Mouse (Mus musculus): ENCODE data around the gene Htatip2. TPM values are rescaled to one million over a fixed set of nuclear protein-coding genes. Genes with fewer than 3 reads are reported as not detected.

The Htatip2 gene
- polyA plus RNA-seq, 1 experiment, result 30.4 TPM

DNA sequence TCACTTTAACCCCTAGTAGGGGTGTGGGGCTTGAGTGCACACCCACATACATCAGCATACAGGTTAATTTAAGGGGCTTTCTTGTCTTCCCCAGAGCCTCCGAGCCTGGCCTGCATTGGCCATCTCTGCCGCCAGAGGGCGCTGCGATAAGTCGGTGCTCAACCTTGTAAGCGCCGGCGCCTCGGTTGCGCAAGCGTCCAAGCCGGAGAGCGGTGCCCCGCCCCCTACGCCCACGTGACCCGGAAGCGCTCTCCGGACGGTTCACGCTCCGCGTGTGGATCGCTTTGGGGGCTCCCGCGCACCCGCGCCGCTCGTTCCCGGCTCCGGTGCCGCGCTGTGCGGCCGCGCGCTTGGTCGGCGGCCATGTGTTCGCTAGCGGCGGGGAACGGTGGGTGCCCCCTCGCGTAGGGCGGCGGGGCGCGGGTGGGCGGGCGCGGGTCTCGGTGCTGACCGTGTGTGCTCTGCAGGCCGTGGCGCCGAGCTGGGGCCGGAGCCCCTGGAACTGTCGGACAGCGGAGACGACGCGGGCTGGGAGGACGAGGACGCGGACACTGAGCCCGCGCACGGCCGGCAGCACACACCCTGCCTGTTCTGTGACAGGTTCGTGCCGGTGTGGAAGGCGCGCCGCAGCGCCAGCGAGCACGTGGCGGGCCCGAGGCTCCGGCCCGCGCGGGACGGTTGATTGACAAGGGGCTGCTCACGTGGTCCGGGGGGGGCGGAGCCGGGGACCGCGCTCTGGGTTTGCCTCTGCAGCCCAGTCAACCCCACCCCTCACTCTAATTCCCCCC lies 19.4 kb downstream of the Htatip2 start, which contains the start of gene Prmt3:
Gene Prmt3, plus strand, starts transcription at position 233 of the 788 bp plus-strand sequence.
- Histone ChIP-seq H3K27ac (ENCODE audit: control insufficient read depth, insufficient read depth, low read depth, low read length, poor library complexity) (peak within 1 kb of the TSS; percentile 70), H3K4me1 (ENCODE audit: control insufficient read depth, insufficient read depth, low read length) (no peaks in the 10 kb centered on the region; the same call in none of the 2 replicates), H3K4me3 (replicated peaks; ENCODE audit: control insufficient read depth, low read depth, low read length) (peak within 1 kb of the TSS; percentile 89)
- under 1% methylated on average over 92 of the region's 92 CpGs for WGBS
- TF ChIP-seq POLR2A (IDR thresholded peaks at IDR 0.05; ENCODE audit: borderline replicate concordance, control insufficient read depth, low read depth, low read length) (no peak), CTCF (IDR thresholded peaks at IDR 0.05; ENCODE audit: control insufficient read depth, insufficient read depth, low read length) (peak; percentile 90)

DNA sequence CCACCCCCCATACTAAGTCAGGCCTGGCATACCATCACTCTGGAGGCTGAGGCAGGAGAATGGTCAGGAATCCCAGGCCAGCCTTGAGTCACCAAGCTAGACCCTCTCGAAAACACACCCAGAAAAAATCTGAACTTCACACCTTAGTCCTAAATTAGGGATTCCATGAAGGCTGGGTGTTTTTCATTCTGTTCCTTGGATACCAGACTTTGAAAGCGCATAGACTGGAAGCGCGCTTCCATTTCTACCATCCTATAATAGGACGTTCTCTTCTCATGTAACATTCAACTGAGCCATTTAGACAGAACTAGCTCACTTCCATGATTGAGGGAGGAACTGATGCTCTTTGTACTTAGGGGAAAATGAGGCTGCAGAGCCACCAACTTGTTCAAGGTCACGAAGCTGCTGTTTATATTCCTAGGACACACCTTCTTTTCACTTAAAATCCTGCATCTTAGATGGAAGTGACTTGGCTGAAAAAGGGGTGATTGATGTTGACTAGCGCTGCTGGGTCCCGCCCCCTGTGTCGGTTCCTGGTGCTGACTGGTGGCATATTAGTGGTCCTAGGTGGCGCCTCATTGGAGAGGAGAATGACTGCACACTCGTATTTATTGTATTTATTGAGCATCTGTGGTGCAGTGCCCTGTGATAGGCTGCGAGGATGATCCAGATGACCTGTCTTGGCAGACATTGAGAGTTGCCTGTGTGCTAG lies 20.1 kb downstream of the Htatip2 start:
- no peak overlapping the region for H3K27ac ChIP-seq (ENCODE audit: control insufficient read depth, insufficient read depth, low read depth, low read length, poor library complexity)
- H3K4me1 ChIP-seq (ENCODE audit: control insufficient read depth, insufficient read depth, low read length), result no peaks in the 10 kb centered on the region; the same call in none of the 2 replicates
- TF ChIP-seq CTCF (IDR thresholded peaks at IDR 0.05; ENCODE audit: control insufficient read depth, insufficient read depth, low read length) (no peak), POLR2A (IDR thresholded peaks at IDR 0.05; ENCODE audit: borderline replicate concordance, control insufficient read depth, low read depth, low read length) (no peak)
- peak overlapping the region; percentile 89 for H3K4me3 ChIP-seq (replicated peaks; ENCODE audit: control insufficient read depth, low read depth, low read length)
- 38% methylated on average over 12 of the region's 12 CpGs for WGBS

- WGBS, result 85% methylated on average over 2 of the region's 2 CpGs
- Histone ChIP-seq H3K4me1 (ENCODE audit: control insufficient read depth, insufficient read depth, low read length) (no peaks in the 10 kb centered on the region; the same call in none of the 2 replicates), H3K27ac (ENCODE audit: control insufficient read depth, insufficient read depth, low read depth, low read length, poor library complexity) (peak overlapping the region; percentile 41; the same call in 1 of the 2 replicates), H3K4me3 (replicated peaks; ENCODE audit: control insufficient read depth, low read depth, low read length) (no peak overlapping the region)
- TF ChIP-seq CTCF (IDR thresholded peaks at IDR 0.05; ENCODE audit: control insufficient read depth, insufficient read depth, low read length) (no peak), POLR2A (IDR thresholded peaks at IDR 0.05; ENCODE audit: borderline replicate concordance, control insufficient read depth, low read depth, low read length) (no peak)
Observed at GRCm38 (mm10) chr7:49783017-49783416, 24.1 kb downstream of the Htatip2 start.

- Histone ChIP-seq H3K27ac (ENCODE audit: control insufficient read depth, insufficient read depth, low read depth, low read length, poor library complexity) (no peak overlapping the region), H3K4me1 (ENCODE audit: control insufficient read depth, insufficient read depth, low read length) (no peaks in the 10 kb centered on the region; the same call in 1 of the 2 replicates), H3K4me3 (replicated peaks; ENCODE audit: control insufficient read depth, low read depth, low read length) (no peak overlapping the region)
- TF ChIP-seq CTCF (IDR thresholded peaks at IDR 0.05; ENCODE audit: control insufficient read depth, insufficient read depth, low read length), result no peak
- TF ChIP-seq POLR2A (IDR thresholded peaks at IDR 0.05; ENCODE audit: borderline replicate concordance, control insufficient read depth, low read depth, low read length), result no peak
- WGBS, result 88% methylated on average over 7 of the region's 7 CpGs
Observed at GRCm38 (mm10) chr7:49785141-49785540, 26.2 kb downstream of the Htatip2 start.

GRCm38 (mm10) chr7:49786618-49787382 lies 27.9 kb downstream of the Htatip2 start:
- peak; percentile 58 for TF ChIP-seq CTCF (IDR thresholded peaks at IDR 0.05; ENCODE audit: control insufficient read depth, insufficient read depth, low read length)
- TF ChIP-seq POLR2A (IDR thresholded peaks at IDR 0.05; ENCODE audit: borderline replicate concordance, control insufficient read depth, low read depth, low read length), result no peak
- WGBS, result 61% methylated on average over 12 of the region's 12 CpGs
- no peak overlapping the region for H3K4me3 ChIP-seq (replicated peaks; ENCODE audit: control insufficient read depth, low read depth, low read length)

GRCm38 (mm10) chr7:49787383-49787645 lies 28.4 kb downstream of the Htatip2 start:
- 88% methylated on average over 3 of the region's 3 CpGs for WGBS
- no peaks in the 10 kb centered on the region; the same call in 1 of the 2 replicates for H3K4me1 ChIP-seq (ENCODE audit: control insufficient read depth, insufficient read depth, low read length)
- H3K4me3 ChIP-seq (replicated peaks; ENCODE audit: control insufficient read depth, low read depth, low read length), result no peak overlapping the region
- TF ChIP-seq CTCF (IDR thresholded peaks at IDR 0.05; ENCODE audit: control insufficient read depth, insufficient read depth, low read length), result no peak
- TF ChIP-seq POLR2A (IDR thresholded peaks at IDR 0.05; ENCODE audit: borderline replicate concordance, control insufficient read depth, low read depth, low read length), result no peak
- no peak overlapping the region for H3K27ac ChIP-seq (ENCODE audit: control insufficient read depth, insufficient read depth, low read depth, low read length, poor library complexity)

More at GRCm38 (mm10) chr7:49786618-49787382, 27.9 kb downstream of the Htatip2 start:
- Histone ChIP-seq H3K4me1 (ENCODE audit: control insufficient read depth, insufficient read depth, low read length) (no peaks in the 10 kb centered on the region; the same call in 1 of the 2 replicates), H3K27ac (ENCODE audit: control insufficient read depth, insufficient read depth, low read depth, low read length, poor library complexity) (no peak overlapping the region)

DNA sequence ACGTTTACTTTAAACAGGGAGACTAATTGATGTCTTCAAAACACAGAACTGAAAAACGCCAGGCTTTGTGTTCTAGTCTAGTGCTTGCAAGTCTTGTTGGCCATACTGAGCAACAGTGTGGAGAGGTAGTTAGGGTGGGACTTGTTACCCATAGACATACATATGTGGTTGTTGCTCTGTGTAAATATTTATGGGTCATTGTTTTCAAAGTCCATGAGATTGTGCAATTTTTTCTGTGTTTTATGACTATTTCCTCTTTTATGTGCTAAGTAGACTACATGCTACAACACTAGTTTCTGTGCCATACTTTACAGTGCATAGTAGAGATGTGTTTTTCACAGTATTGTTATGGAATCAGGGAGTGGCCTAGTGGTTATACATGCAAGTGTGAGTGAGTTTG lies 35.4 kb downstream of the Htatip2 start:
- no peak overlapping the region for H3K27ac ChIP-seq (ENCODE audit: control insufficient read depth, insufficient read depth, low read depth, low read length, poor library complexity)
- 83% methylated on average over 2 of the region's 2 CpGs for WGBS
- no peak overlapping the region for H3K4me3 ChIP-seq (replicated peaks; ENCODE audit: control insufficient read depth, low read depth, low read length)
- no peaks in the 10 kb centered on the region for H3K4me1 ChIP-seq (ENCODE audit: control insufficient read depth, insufficient read depth, low read length)
- TF ChIP-seq CTCF (IDR thresholded peaks at IDR 0.05; ENCODE audit: control insufficient read depth, insufficient read depth, low read length) (no peak), POLR2A (IDR thresholded peaks at IDR 0.05; ENCODE audit: borderline replicate concordance, control insufficient read depth, low read depth, low read length) (no peak)

- TF ChIP-seq POLR2A (IDR thresholded peaks at IDR 0.05; ENCODE audit: borderline replicate concordance, control insufficient read depth, low read depth, low read length), result no peak
- TF ChIP-seq CTCF (IDR thresholded peaks at IDR 0.05; ENCODE audit: control insufficient read depth, insufficient read depth, low read length), result no peak
- 40% methylated on average over 1 of the region's 1 CpGs for WGBS
- Histone ChIP-seq H3K4me1 (ENCODE audit: control insufficient read depth, insufficient read depth, low read length) (no peaks in the 10 kb centered on the region), H3K4me3 (replicated peaks; ENCODE audit: control insufficient read depth, low read depth, low read length) (no peak overlapping the region), H3K27ac (ENCODE audit: control insufficient read depth, insufficient read depth, low read depth, low read length, poor library complexity) (no peak overlapping the region)
Observed at GRCm38 (mm10) chr7:49797171-49797570, 38.3 kb downstream of the Htatip2 start.

All from bone marrow, adult 2 months (tissue).